Mouse (Mus musculus) left cerebral cortex, postnatal 36 days (tissue): ENCODE measurements around the gene Polr2c. TPM values are rescaled to one million over a fixed set of nuclear protein-coding genes. Genes with fewer than 3 reads are reported as not detected.
A peak's percentile ranks its signal among the peaks of the same experiment; 100 is the strongest.

Experiments used
- DNase-seq, 2 experiments: peaks; one replicate each; pipeline ENCODE4 v3.0.0; 2021 to 2022; ENCODE audit warnings: low spot score in 2 of 2, mixed read lengths in 1 of 2
- intact Hi-C: fragments of 180-260 bp; cut with DNase I; formaldehyde crosslinking; loops from one replicate; pipeline ENCODE4 v1.15.1; 2025
- total RNA-seq, 2 experiments: library from RNA; stranded (reverse); gene quantifications; 2 replicates each; pipeline ENCODE4 v1.2.3; 2021

Polr2c gene
- total RNA-seq, 2 experiments from 2014 or later = 67.1 to 72.7 TPM

- no peak for DNase-seq
- intact Hi-C loops = loop anchor here (5.0 kb wide), 1 partner anchor 120 kb away; no protein-coding TSS in a partner anchor
These were observed 15.3 kb downstream of the Polr2c start for GRCm38 (mm10) chr8:94872576-94872975.

GRCm38 (mm10) chr8:94874358-94874757, 17.1 kb downstream of the Polr2c start:
- peak; percentile 52 to 67 for DNase-seq
- intact Hi-C loops = loop anchor here (1.0 to 5.0 kb wide), 2 partner anchors 35 to 118 kb away; no protein-coding TSS in a partner anchor

GRCm38 (mm10) chr8:94875096-94875870, 18.0 kb downstream of the Polr2c start:
- intact Hi-C loops = no loop called here
- no peak for DNase-seq

- intact Hi-C loops = no loop called here
- no peak for DNase-seq
These were observed 18.6 kb downstream of the Polr2c start for GRCm38 (mm10) chr8:94875871-94876150.

- DNase-seq = peak; percentile 63 to 67
- intact Hi-C loops = no loop called here
These were observed 19.0 kb downstream of the Polr2c start, which contains the start of gene Dok4 for GRCm38 (mm10) chr8:94876197-94876730. Gene Dok4 (minus strand): TSS chr8:94876330.

GRCm38 (mm10) chr8:94876820-94877219, 19.6 kb downstream of the Polr2c start:
- DNase-seq = no peak
- intact Hi-C loops = no loop called here

- no peak for DNase-seq
- intact Hi-C loops = no loop called here
These were observed 23.5 kb downstream of the Polr2c start for GRCm38 (mm10) chr8:94880742-94881141.

- no peak for DNase-seq
- intact Hi-C loops = no loop called here
These were observed 31.3 kb downstream of the Polr2c start for GRCm38 (mm10) chr8:94888383-94889036.

GRCm38 (mm10) chr8:94892917-94893316, 35.7 kb downstream of the Polr2c start:
- intact Hi-C loops = no loop called here
- no peak for DNase-seq

- no peak for DNase-seq
- intact Hi-C loops = no loop called here
These were observed 42.0 kb downstream of the Polr2c start for GRCm38 (mm10) chr8:94899262-94899661.

GRCm38 (mm10) chr8:94900617-94901016, 43.4 kb downstream of the Polr2c start:
- DNase-seq = no peak
- intact Hi-C loops = loop anchor here (10.0 kb wide), 1 partner anchor 196 kb away; no protein-coding TSS in a partner anchor

GRCm38 (mm10) chr8:94901031-94901430, 43.8 kb downstream of the Polr2c start:
- DNase-seq = no peak
- intact Hi-C loops = loop anchor here (10.0 kb wide), 1 partner anchor 196 kb away; no protein-coding TSS in a partner anchor

GRCm38 (mm10) chr8:94903709-94904108, 46.5 kb downstream of the Polr2c start:
- DNase-seq = no peak
- intact Hi-C loops = loop anchor here (10.0 kb wide), 1 partner anchor 199 kb away; no protein-coding TSS in a partner anchor

GRCm38 (mm10) chr8:94904450-94905175, 47.4 kb downstream of the Polr2c start:
- intact Hi-C loops = loop anchor here (10.0 kb wide), 1 partner anchor 200 kb away; no protein-coding TSS in a partner anchor
- DNase-seq = peak; percentile 28 to 35

- intact Hi-C loops = loop anchor here (10.0 kb wide), 1 partner anchor 203 kb away; no protein-coding TSS in a partner anchor
- DNase-seq = no peak
These were observed 50.5 kb downstream of the Polr2c start for GRCm38 (mm10) chr8:94907591-94908300.

- intact Hi-C loops = loop anchor here (1.0 to 10.0 kb wide), 2 partner anchors 35 to 204 kb away; no protein-coding TSS in a partner anchor
- DNase-seq = peak; percentile 50 to 63
These were observed 51.6 kb downstream of the Polr2c start for GRCm38 (mm10) chr8:94908847-94909246.

GRCm38 (mm10) chr8:94913061-94913660, 55.9 kb downstream of the Polr2c start:
- intact Hi-C loops = no loop called here

GRCm38 (mm10) chr8:94914256-94914655, 57.0 kb downstream of the Polr2c start:
- no peak for DNase-seq
- intact Hi-C loops = no loop called here

More at GRCm38 (mm10) chr8:94913061-94913660, 55.9 kb downstream of the Polr2c start:
- peak; percentile 36 to 57 for DNase-seq

- intact Hi-C loops = no loop called here
- no peak for DNase-seq
These were observed 57.5 kb downstream of the Polr2c start for GRCm38 (mm10) chr8:94914701-94915101.
